Mouse (Mus musculus) neural tube, embryonic 11.5 days (tissue): ENCODE data around the gene Acaca. TPM values are rescaled to one million over a fixed set of nuclear protein-coding genes. Genes with fewer than 3 reads are reported as not detected.

Experiments used
- ATAC-seq: fragments of 200-750 bp; cut with Nextera tagmentation; 2 replicates; pipeline ENCODE4 v1.8.0; 2017; ENCODE audit warnings: moderate number of reproducible peaks, mild to moderate bottlenecking, moderate TSS enrichment, moderate library complexity; ENCODE audit not compliant: insufficient read depth, low FRiP score, low TSS enrichment
- DNase-seq: peaks from one replicate; pipeline ENCODE4 v3.0.0-alpha.2; 2015; ENCODE audit warnings: low spot score
- H3K27ac ChIP-seq: fragments of 300-500 bp; sonication (generic); 2 replicates; pipeline ENCODE4 v1.5.1; 2014; ENCODE audit warnings: low read depth, mild to moderate bottlenecking, low read length
- H3K27me3 ChIP-seq: fragments of 300-500 bp; sonication (generic); 2 replicates; pipeline ENCODE4 v1.6.1; 2014; ENCODE audit warnings: mild to moderate bottlenecking, low read length, mixed read lengths; ENCODE audit not compliant: control insufficient read depth, insufficient read depth
- H3K36me3 ChIP-seq: fragments of 300-500 bp; sonication (generic); 2 replicates; pipeline ENCODE4 v1.6.1; 2014; ENCODE audit warnings: mild to moderate bottlenecking, low read length, moderate library complexity, mixed read lengths; ENCODE audit not compliant: control insufficient read depth, insufficient read depth
- H3K4me1 ChIP-seq: fragments of 300-500 bp; sonication (generic); 2 replicates; pipeline ENCODE4 v1.6.1; 2014; ENCODE audit warnings: low read length, mixed read lengths; ENCODE audit not compliant: control insufficient read depth, insufficient read depth
- H3K4me2 ChIP-seq: fragments of 300-500 bp; sonication (generic); 2 replicates; pipeline ENCODE4 v1.6.1; 2014; ENCODE audit warnings: low read depth, mild to moderate bottlenecking, moderate library complexity
- H3K4me3 ChIP-seq: fragments of 300-500 bp; sonication (generic); 2 replicates; pipeline ENCODE4 v1.5.1; 2014; ENCODE audit warnings: low read depth, low read length
- H3K9ac ChIP-seq: fragments of 300-500 bp; sonication (generic); 2 replicates; pipeline ENCODE4 v1.6.1; 2014; ENCODE audit warnings: mild to moderate bottlenecking, low read length
- H3K9me3 ChIP-seq: fragments of 300-500 bp; sonication (generic); 2 replicates; pipeline ENCODE4 v1.6.1; 2016; ENCODE audit warnings: low read length; ENCODE audit not compliant: control insufficient read depth
- WGBS: fragments of 180-500 bp; shearing (Covaris S2); extraction: QIAGEN DNeasy Blood & Tissue Kit; methylation state at CpG from one replicate; pipeline ENCODE4 v1.1.7; 2014; 5-methylcytosine and 5-hydroxymethylcytosine counted together
- polyA plus RNA-seq: library from polyadenylated mRNA; unstranded; fragments of >200 nt; fragmentation: Nextera tagmentation; extraction: Ambion mirVana; gene quantifications from 2 replicates; pipeline ENCODE4 v1.2.1, GENCODE M21; 2014

Acaca gene
- polyA plus RNA-seq, 1 experiment from 2014 or later = 29.4 TPM

DNA sequence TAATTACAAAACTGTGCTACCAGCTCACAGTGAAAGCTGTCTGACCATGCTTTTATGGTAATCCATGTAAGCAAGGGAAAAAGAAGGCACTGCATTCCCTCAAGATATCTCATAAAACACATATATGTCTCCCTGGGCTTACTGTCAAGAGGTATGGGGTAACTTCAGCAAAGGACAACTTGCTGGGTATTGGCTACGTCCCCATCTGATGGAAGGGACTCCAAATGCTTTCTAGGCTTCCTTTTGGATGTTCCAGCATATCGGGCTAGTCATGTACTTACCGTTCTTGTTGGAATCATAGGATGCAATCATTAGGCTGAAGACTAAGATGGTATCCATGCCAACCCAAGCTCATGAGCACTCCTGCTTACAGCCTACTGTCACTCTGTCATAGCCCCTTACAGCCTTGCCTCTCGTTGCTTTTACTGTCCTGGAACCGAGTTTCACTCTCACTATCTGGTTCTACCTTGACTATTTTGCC lies 37.6 kb downstream of the Acaca start, which contains the start of gene Gm11437:
Gene Gm11437, minus strand, starts transcription at position 431 of the 481 bp plus-strand sequence.
- no peaks in the 10 kb centered on the region for H3K9me3 ChIP-seq
- DNase-seq (no peak), ATAC-seq (no peak)
- H3K36me3 ChIP-seq = no peaks in the 10 kb centered on the region
- H3K27me3 ChIP-seq = no peaks in the 10 kb centered on the region
- no peak within 1 kb of the TSS for H3K4me2 ChIP-seq
- H3K27ac ChIP-seq = no peak within 1 kb of the TSS
- no peaks in the 10 kb centered on the region for H3K4me1 ChIP-seq
- H3K9ac ChIP-seq = no peak within 1 kb of the TSS
- 85% methylated on average over 5 of the region's 5 CpGs for WGBS
- no peak within 1 kb of the TSS for H3K4me3 ChIP-seq

DNA sequence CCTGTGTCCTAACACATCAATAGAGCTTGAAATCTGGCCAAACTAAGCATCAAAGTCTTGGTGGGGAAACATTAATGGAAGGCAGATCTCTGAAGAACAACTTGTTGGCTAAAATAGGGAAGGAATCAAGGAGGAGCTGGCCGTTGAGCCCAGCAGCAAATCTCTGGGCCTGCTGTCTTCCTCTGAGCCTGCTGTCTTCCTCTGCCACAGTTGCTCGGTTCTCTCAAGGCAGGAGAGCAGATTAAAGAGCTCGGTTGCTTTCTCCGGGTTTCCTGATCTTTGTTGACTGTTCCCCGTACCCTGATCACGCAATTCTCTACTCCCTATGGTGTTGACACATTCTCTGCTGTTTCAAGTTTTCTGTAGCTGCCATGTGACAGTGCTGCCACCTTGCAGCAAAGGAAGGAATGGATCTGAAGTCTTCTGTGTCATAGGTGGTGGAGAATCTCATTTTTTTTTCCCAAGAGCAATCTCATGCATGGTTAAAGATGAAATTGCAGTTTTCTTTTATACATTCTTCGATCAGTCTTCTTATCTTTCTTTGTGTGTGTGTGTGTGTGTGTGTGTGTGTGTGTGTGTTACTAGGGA lies 39.3 kb downstream of the Acaca start:
- Histone ChIP-seq H3K9ac (no peak overlapping the region), H3K4me1 (no peaks in the 10 kb centered on the region), H3K36me3 (no peaks in the 10 kb centered on the region), H3K4me2 (no peak overlapping the region), H3K9me3 (no peaks in the 10 kb centered on the region), H3K27me3 (no peaks in the 10 kb centered on the region), H3K27ac (no peak overlapping the region), H3K4me3 (no peak overlapping the region)
- ATAC-seq = no peak
- DNase-seq = no peak
- WGBS = 37% methylated on average over 7 of the region's 7 CpGs

DNA sequence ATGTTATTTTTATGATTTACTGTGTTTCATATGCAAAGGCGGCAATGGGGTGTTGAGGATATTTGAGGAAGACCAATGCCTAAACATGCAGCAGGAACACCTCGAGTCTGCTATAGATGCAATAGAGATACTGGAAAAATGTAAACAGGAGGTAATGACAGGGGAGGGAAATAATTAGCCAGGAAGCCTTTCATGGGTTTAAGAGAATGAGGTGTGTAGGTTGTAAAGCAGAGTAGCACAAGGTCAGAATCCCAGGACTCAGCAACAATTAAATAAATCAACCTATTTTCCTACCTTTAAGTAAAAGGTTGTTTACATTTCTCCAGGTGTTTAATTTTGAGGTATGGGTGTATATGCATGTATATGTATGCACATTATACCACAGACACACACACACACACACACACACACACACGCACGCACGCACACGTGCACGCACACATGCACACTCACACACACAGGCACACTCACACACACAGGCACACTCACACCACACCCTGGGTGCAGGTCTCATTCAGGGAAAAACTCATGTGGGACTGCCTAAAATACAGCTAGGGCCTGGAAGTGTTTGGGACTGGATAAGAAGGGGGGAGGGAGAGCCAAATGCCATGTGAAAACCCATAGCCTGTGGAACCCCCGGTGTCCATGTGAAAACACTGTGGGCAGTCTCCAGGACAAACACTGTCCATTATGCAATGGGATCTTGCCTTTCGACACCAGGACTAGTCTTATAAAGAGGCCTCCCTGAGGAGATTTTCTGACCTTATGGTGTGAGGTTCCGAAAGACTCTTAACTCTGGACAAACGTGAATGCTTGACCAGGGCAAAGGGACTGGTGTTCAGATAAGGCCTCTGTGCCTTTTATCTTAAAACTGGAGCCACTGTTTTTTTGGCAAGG lies 43.3 kb downstream of the Acaca start:
- no peak overlapping the region for H3K4me2 ChIP-seq
- ATAC-seq = no peak
- WGBS = 75% methylated on average over 11 of the region's 11 CpGs

DNA sequence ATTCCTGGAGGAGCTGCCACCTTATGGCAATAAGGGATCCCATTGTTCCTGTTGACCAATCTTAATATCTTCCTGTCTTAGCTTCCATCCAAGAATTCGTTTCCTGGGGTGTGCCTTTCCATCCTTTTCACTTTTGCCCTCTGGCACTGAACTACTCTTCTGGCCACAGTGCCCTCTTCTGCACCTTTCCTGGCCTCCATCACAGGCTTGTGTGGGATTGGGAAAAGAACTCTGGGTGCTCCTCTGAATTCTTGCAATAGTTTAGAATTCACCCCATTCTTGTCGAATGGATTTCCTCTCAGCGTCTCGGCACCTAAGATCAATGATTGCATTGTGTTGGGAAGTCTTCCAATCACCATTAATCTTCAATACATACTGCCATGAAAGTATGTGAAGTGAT lies 49.1 kb downstream of the Acaca start:
- Histone ChIP-seq H3K4me3 (no peak overlapping the region), H3K9me3 (no peaks in the 10 kb centered on the region), H3K4me2 (peak overlapping the region; percentile 75), H3K36me3 (no peaks in the 10 kb centered on the region), H3K27me3 (no peaks in the 10 kb centered on the region), H3K27ac (0 out of 2 replicates have a peak overlapping the region, but pooled peaks have one; percentile 91), H3K4me1 (peaks cover 8% of the 10 kb centered on the region), H3K9ac (no peak overlapping the region)
- 36% methylated on average over 4 of the region's 4 CpGs for WGBS
- no peak for ATAC-seq
- no peak for DNase-seq

More for the DNA sequence above, 43.3 kb downstream of the Acaca start:
- no peak overlapping the region for H3K27ac ChIP-seq
- no peak overlapping the region for H3K4me3 ChIP-seq
- H3K27me3 ChIP-seq = no peaks in the 10 kb centered on the region
- no peaks in the 10 kb centered on the region for H3K9me3 ChIP-seq
- H3K9ac ChIP-seq = no peak overlapping the region
- no peaks in the 10 kb centered on the region for H3K36me3 ChIP-seq
- H3K4me1 ChIP-seq = no peaks in the 10 kb centered on the region
- no peak for DNase-seq

DNA sequence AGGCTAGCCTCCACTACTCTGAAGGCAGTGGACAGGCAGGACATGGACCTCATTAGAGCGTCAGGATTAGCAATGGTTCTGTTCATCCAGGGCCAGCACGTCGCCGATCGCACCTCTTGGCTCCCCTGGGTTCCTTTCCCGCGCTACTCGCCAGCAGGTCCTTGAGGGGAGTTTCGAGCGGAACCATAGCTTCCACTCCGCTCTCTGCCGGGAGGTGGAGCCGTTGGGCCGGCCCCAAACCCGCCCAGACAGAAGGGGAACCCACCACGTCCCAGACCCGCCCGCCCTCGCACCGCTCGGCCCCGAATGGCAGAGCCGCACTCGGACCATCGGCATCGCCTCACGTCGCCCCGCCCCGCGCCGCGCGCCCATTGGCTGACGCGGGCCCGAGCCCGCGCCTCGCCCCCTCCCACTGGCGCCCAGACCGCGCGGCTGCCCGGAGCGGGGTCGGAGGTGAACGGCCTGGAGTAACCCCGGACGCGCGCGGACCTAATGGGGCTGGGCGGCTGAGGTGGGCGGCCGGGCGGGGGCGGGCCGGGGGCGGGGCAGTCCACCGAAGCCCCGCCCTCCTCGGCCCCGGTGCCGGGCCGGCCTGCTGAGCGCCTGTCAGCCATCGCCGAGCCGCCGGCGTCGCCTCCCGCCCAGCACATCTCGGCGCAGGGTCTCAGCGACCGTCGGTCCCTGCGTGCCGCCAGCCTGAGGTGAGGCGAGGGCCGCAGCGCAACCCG lies 49.9 kb downstream of the Acaca start:
- no peaks in the 10 kb centered on the region for H3K36me3 ChIP-seq
- WGBS = under 1% methylated on average over 54 of the region's 85 CpGs
- H3K4me3 ChIP-seq = peak overlapping the region; percentile 75
- no peaks in the 10 kb centered on the region for H3K9me3 ChIP-seq
- peaks cover 8% of the 10 kb centered on the region for H3K4me1 ChIP-seq
- peak overlapping the region; percentile 91 for H3K27ac ChIP-seq
- peak overlapping the region; percentile 75 for H3K4me2 ChIP-seq
- DNase-seq = peak; percentile 98
- H3K27me3 ChIP-seq = no peaks in the 10 kb centered on the region
- H3K9ac ChIP-seq = peak overlapping the region; percentile 74
- ATAC-seq = peak; percentile 97

DNA sequence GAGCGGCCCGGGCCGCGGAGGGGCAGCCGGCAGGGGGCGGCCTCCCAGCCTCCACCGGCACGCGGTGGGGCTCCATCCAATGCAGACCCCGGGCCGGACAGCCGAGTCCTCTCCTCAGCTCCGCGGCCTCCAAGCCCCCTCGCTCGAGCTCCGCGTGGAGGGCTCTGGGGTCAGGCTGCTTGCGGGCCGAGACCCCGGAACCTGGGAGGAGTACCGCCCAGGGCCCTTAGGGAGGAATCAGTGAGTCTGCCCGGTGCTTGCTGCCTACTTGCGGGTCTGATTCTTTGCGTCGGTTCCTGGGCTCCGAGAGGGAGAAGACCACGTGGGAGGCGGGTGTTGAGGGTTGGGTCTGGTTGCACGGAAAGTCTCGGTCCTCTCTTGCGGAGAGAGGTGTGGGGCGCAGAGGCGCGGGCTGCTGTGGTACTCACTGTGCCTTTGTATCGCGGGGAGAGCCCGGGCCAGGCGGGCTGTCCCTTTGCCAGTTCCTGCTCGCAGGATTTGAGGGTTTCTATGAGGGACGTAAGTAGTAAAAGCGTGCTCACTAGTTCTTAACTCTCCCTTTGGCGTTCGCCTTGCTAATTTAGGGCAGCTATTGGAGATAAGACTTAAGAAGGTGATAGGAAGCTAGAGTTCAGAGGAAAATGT lies 50.6 kb downstream of the Acaca start:
- Histone ChIP-seq H3K27ac (peak overlapping the region; percentile 91), H3K9ac (peak overlapping the region; percentile 74), H3K4me3 (peak overlapping the region; percentile 75), H3K27me3 (no peaks in the 10 kb centered on the region), H3K9me3 (no peaks in the 10 kb centered on the region), H3K4me1 (peaks cover 8% of the 10 kb centered on the region), H3K4me2 (peak overlapping the region; percentile 75), H3K36me3 (no peaks in the 10 kb centered on the region)
- under 1% methylated on average over 44 of the region's 44 CpGs for WGBS
- DNase-seq = no peak
- ATAC-seq = peak; percentile 64

DNA sequence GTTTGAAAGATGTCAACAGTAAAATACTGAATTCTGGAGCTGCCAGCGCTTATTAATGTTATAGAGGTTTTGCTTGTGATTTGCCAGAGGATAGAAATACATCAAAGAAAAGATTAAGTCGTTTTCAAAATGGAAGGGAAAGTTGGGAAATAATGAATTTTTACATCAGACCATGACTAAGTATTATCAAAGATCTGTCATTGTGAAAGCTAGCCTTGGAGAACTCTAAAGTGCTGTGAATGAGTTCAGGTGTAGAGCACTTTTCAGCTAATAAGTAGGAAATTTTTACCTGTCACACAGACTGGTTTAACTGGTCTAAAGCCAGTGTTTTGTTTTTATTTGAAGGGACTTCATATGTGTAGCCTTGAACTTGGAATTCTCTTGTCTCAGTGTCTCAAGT lies 51.8 kb downstream of the Acaca start:
- H3K4me3 ChIP-seq = no peak overlapping the region
- DNase-seq = no peak
- 80% methylated on average over 2 of the region's 2 CpGs for whole genome bisulfite sequencing
- peaks cover 8% of the 10 kb centered on the region for H3K4me1 ChIP-seq
- H3K27ac ChIP-seq = no peak overlapping the region
- ATAC-seq = no peak
- peak overlapping the region; percentile 75 for H3K4me2 ChIP-seq
- H3K9me3 ChIP-seq = no peaks in the 10 kb centered on the region
- no peaks in the 10 kb centered on the region for H3K27me3 ChIP-seq
- no peaks in the 10 kb centered on the region for H3K36me3 ChIP-seq
- no peak overlapping the region for H3K9ac ChIP-seq

DNA sequence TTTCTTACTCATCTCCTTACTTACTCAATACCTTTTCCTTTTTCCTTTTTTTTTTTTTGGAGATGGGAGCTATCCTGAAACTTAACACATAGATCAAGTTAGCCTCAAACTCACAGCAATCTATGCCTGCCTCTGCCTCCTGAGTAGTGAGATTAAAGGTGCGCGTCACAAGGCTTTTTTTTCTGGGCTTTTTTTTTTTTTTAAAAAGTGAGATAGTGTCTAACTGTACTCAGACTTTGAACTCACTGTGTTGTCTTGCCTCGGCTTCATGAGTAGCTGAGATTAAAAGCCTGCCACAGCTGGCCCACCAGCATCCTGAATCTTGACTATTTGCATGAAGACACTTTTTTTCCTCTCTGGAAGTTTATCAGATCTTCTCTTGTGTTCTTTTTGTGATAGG lies 59.1 kb downstream of the Acaca start:
- Histone ChIP-seq H3K4me3 (no peak overlapping the region), H3K9ac (no peak overlapping the region), H3K4me2 (no peak overlapping the region), H3K27ac (no peak overlapping the region), H3K4me1 (no peaks in the 10 kb centered on the region), H3K9me3 (no peaks in the 10 kb centered on the region), H3K36me3 (no peaks in the 10 kb centered on the region), H3K27me3 (no peaks in the 10 kb centered on the region)
- WGBS = 90% methylated on average over 3 of the region's 3 CpGs
- DNase-seq = no peak
- no peak for ATAC-seq
